Mouse (Mus musculus) small intestine, adult 2 months (tissue): Measurements from ENCODE around the gene Ifit1bl2. TPM values are rescaled to one million over a fixed set of nuclear protein-coding genes. Genes with fewer than 3 reads are reported as not detected.

Source experiments
- H3K27ac ChIP-seq: fragments of 200-500 bp; 2 replicates; pipeline ENCODE4 v1.5.1; 2012; ENCODE audit warnings: low read depth, low read length, control low read depth, inconsistent platforms; ENCODE audit not compliant: insufficient read depth
- H3K27me3 ChIP-seq: fragments of 200-500 bp; 2 replicates; pipeline ENCODE4 v1.6.1; 2012; ENCODE audit warnings: mild to moderate bottlenecking, moderate library complexity, low read length, inconsistent platforms; ENCODE audit not compliant: control insufficient read depth, insufficient read depth
- H3K36me3 ChIP-seq: fragments of 200-500 bp; 2 replicates; pipeline ENCODE4 v1.6.1; 2012; ENCODE audit warnings: mild to moderate bottlenecking, low read length, control low read depth, inconsistent platforms; ENCODE audit not compliant: control insufficient read depth, insufficient read depth
- H3K4me1 ChIP-seq: fragments of 200-500 bp; 2 replicates; pipeline ENCODE4 v1.6.1; 2012; ENCODE audit warnings: low read length, inconsistent platforms, mixed read lengths; ENCODE audit not compliant: control insufficient read depth, insufficient read depth, insufficient read length
- H3K4me3 ChIP-seq: fragments of 200-500 bp; 2 replicates; pipeline ENCODE4 v1.5.1; 2012; ENCODE audit warnings: low read depth, mild to moderate bottlenecking, control low read depth, inconsistent platforms, low read length, moderate library complexity
- CTCF ChIP-seq: fragments of 200-500 bp; IDR thresholded peaks from 2 replicates; pipeline ENCODE4 v1.5.1; 2012; ENCODE audit warnings: low read depth, mild to moderate bottlenecking, control low read depth, inconsistent platforms, low read length, moderate library complexity, mixed read lengths; ENCODE audit not compliant: insufficient replicate concordance, insufficient read length; ENCODE audit errors: extremely low read depth
- POLR2A ChIP-seq: fragments of 200-500 bp; IDR thresholded peaks from 2 replicates; pipeline ENCODE4 v1.6.1; 2012; ENCODE audit warnings: low read depth, mild to moderate bottlenecking, control low read depth, inconsistent platforms, low read length, moderate library complexity
- WGBS: fragments of 180-500 bp; shearing (Covaris S2); methylation state at CpG from one replicate; pipeline ENCODE4 v1.1.7; 2018; 5-methylcytosine and 5-hydroxymethylcytosine counted together
- polyA plus RNA-seq: library from polyadenylated mRNA; depleted of rRNA; stranded (reverse); fragments of >200 nt; gene quantifications from 2 replicates; pipeline ENCODE4 v1.2.3, GENCODE M21; 2012; rRNA removed

Ifit1bl2 gene
- polyA plus RNA-seq, 1 experiment, result 11.3 TPM

- no peak overlapping the region for H3K27ac ChIP-seq
- 94% methylated on average over 1 of the region's 1 CpGs for WGBS
- H3K4me3 ChIP-seq, result no peak overlapping the region
- H3K4me1 ChIP-seq, result peaks cover 11% of the 10 kb centered on the region; the same call in 1 of the 2 replicates
- TF ChIP-seq POLR2A, result no peak
- TF ChIP-seq CTCF, result no peak
- H3K27me3 ChIP-seq, result no peaks in the 10 kb centered on the region
- H3K36me3 ChIP-seq, result no peaks in the 10 kb centered on the region; the same call in 1 of the 2 replicates
Measured at GRCm38 (mm10) chr19:34571080-34571479, 69.5 kb downstream of the Ifit1bl2 start.

DNA sequence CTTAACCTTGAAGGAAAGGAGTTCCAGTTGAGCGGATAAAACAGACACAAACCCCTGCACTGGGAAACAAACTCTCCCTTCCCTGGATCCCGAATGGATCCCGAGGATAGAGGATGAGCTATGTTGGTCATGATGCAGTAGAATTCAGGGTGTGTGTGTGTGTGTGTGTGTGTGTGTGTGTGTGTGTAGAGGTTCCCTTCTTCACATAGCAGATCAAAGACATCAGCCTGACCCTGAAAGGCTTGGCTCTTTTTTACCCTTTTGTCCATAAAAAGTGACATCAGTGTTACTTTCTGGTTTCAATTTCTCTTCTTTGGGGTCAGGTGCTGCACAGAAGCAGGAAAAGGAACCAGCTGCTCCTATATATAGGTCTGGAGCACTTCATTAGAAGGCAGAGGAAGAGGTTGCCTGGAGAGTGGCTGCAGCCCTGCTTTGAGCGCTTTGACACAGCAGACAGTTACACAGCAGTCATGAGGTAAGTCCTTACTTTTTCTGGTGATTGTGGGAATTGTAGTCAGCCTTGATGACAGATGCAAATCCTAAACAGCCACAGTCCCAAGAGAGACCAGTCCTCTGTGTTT, 70.6 kb downstream of the Ifit1bl2 start:
- H3K27me3 ChIP-seq, result no peaks in the 10 kb centered on the region
- peaks cover 11% of the 10 kb centered on the region; the same call in 1 of the 2 replicates for H3K4me1 ChIP-seq
- no peaks in the 10 kb centered on the region; the same call in 1 of the 2 replicates for H3K36me3 ChIP-seq
- peak overlapping the region; percentile 25 for H3K27ac ChIP-seq
- 73% methylated on average over 4 of the region's 4 CpGs for WGBS
- TF ChIP-seq POLR2A (no peak), CTCF (no peak)
- H3K4me3 ChIP-seq, result no peak overlapping the region

DNA sequence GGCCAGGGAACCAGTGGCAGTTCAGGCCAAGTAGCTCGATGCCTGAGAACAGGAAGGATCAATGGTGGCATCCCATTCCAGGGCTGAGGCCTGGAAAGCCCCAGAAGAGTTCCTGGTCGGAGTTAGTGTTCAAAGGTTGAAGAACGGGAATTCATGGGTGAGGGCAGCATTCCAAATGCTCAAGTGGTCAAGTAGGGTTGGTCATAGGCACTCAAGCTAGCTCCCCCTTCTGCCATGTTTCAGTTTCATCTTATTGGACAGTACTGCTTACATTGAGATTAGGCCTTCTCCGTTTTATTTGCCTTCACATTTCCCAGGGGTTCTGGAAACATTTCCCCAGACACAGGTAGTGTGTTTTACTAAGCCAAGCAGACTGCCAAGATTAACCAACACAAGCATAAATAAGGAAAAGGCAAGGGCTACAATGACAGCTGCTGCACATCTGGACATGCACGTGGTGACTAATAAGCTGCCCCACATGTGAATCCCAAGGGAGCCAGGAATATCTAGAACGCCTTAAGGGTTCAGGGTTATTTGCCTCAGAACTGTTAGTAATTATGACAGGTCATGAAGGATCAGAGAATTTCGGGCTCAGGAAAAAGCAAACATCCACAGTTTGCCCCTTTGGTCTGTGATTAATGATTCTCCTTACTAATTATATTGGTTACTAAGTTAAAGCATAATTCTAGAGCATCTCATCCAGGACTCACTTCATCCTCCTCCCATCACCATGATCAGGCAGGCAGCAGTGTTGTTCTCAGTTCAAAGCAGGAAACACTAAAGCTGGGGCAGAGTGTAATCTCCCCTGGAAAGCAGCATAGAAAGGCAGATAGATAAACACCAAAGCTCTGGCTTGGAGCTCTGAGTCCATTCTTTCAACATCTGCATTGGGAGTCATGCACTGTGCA, 71.3 kb downstream of the Ifit1bl2 start:
- no peaks in the 10 kb centered on the region for H3K27me3 ChIP-seq
- WGBS, result 45% methylated on average over 7 of the region's 7 CpGs
- H3K4me3 ChIP-seq, result no peak overlapping the region
- peaks cover 11% of the 10 kb centered on the region; the same call in 1 of the 2 replicates for H3K4me1 ChIP-seq
- peak overlapping the region; percentile 25; the same call in 1 of the 2 replicates for H3K27ac ChIP-seq
- no peaks in the 10 kb centered on the region; the same call in 1 of the 2 replicates for H3K36me3 ChIP-seq
- no peak for TF ChIP-seq POLR2A
- TF ChIP-seq CTCF, result no peak

Other genes starting within 250 kb of the Ifit1bl2 start
- 6.6 and 7.6 TPM in 2 replicates for gene Ch25h, start 165.6 kb downstream of the Ifit1bl2 start, polyA plus RNA-seq
- 17.9 and 21.7 TPM in 2 replicates for gene Lipa, start 113.3 kb downstream of the Ifit1bl2 start, polyA plus RNA-seq
- gene Ifit2, start 90.0 kb downstream of the Ifit1bl2 start, polyA plus RNA-seq, result 0.08 and 0.25 TPM in 2 replicates
- gene Ifit3, start 57.2 kb downstream of the Ifit1bl2 start, polyA plus RNA-seq, result 0.38 and 2.7 TPM in 2 replicates
- 6.3 and 8.4 TPM in 2 replicates for gene Ifit1bl1, start 38.8 kb downstream of the Ifit1bl2 start, polyA plus RNA-seq
- 0.20 and 0.90 TPM in 2 replicates for gene Ifit3b, start 32.8 kb downstream of the Ifit1bl2 start, polyA plus RNA-seq
- 2.8 and 15.4 TPM in 2 replicates for gene Ifit1, start 128 bp upstream of the Ifit1bl2 start, polyA plus RNA-seq
- gene Slc16a12, start 106.5 kb upstream of the Ifit1bl2 start, polyA plus RNA-seq, result 1.1 and 1.3 TPM in 2 replicates
- 1.0 and 1.1 TPM in 2 replicates for gene Pank1, start 238.7 kb upstream of the Ifit1bl2 start, polyA plus RNA-seq